Mouse (Mus musculus): Measurements from ENCODE around the gene Xndc1.
A peak's percentile ranks its signal among the peaks of the same experiment; 100 is the strongest.

Gene Xndc1

DNA sequence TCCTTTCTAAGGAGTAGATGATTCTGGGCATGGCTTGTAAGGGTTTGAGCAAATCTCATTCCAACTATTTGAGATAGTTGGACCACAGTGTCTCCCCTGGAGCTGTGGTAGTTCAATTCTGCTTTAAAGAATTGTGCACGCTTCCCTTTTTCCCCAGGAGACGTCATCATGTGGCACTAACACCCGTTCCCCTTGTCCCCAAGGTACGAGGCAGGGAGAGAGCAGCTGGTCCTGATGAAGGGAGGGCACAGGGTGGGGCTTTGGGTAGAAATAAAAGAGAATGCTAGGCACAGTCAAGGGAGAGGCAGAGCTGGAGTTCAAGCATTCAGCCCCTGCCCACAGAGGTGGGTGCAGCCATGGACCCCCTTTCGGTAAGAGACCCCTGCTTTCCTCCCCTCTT, 17.5 kb downstream of the Xndc1 start, which contains the start of gene Trpc2:
Gene Trpc2, plus strand, starts transcription at position 301 of the 400 bp plus-strand sequence.
- DNase-seq, result no peak

GRCm38 (mm10) chr7:102084041-102084696, 18.9 kb downstream of the Xndc1 start:
- DNase-seq, result no peak

- no peak for DNase-seq
These were observed 22.0 kb downstream of the Xndc1 start for GRCm38 (mm10) chr7:102087336-102087735.

DNA sequence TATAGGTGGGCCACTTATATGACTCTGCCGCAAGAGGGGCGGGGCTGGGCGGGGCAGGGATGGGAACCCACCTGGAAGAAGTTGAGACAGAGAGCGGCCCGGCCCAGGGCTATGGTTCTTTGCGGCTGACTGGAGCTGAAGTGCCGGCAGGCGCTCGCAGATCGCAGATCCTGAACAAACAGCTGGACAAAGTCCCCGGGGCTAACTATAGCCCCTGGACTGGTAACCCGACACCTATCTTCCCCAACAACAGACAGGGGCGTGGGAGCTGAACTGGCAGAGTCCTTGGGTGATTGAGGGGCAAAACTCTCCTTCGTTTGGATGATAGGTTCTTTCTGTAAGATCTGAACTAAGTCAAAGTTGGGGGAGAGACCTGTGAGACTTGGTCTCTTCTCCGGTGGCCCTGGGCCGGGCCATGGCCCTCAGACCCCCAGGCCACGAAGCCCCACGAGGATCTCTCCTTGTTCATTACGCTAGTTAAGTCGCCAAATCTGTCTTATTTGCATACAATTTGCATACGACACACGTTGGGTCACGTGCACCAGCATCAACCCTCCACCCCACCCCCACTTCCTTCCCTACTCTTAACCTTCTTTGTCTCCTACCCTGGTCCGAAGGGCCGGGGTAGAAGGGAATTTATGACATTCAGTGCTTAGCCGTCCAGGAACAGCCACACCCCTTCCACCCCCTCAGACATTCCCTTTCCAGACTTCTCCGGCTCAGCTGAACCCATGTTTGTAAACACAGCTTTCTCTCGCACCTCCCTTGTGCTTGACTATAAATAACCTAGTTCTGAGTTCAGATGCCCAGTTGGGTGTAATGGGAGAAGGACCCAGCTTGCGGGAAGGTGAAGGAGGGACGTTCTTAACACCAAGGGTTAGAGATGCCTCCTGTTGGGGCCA, 34.7 kb downstream of the Xndc1 start:
- peak; percentile 56 for DNase-seq

DNA sequence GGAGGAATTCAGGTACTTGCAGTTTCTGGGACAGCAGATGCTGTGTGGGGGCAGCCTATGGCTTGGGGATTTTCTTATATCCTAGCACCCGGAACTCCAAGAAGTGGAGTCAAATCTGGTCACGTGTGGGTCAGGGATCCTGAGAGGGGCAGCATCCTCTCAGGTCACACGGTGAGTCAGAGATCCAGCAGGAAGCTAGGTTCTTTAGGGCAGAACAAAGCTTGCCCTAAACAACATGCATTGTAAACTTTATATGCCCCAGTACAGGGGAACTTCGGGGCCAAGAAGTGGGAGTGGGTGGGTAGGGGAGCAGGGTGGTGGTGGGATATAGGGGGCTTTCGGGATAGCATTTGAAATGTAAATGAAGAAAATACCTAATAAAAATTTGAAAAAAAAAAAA, 35.6 kb downstream of the Xndc1 start:
- DNase-seq, result no peak

GRCm38 (mm10) chr7:102101487-102101886, 36.2 kb downstream of the Xndc1 start, which contains the start of gene Art1:
Gene Art1 (plus strand): TSS chr7:102101743.
- DNase-seq, result no peak

- DNase-seq, result peak; percentile 57
These were observed 36.9 kb downstream of the Xndc1 start for GRCm38 (mm10) chr7:102102241-102102640.

GRCm38 (mm10) chr7:102102696-102103095, 37.4 kb downstream of the Xndc1 start:
- no peak for DNase-seq

DNA sequence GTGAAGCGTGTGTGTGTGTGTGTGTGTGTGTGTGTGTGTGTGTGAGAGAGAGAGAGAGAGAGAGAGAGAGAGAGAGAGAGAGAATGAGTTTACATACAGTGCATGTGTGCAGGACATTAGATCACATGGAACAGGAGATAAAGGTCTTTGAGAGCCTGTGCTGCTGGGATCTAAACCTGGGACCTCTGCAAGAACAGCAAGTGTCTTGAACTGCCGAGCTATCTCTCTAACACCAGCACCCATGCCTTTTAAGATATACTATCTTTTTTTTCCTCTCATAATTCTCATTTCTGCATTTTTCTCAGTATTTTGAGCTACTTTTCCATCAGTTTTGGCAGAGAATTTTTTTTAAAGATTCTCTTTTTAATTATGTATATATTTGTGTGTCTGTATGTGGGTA, 38.2 kb downstream of the Xndc1 start:
- no peak for DNase-seq

DNA sequence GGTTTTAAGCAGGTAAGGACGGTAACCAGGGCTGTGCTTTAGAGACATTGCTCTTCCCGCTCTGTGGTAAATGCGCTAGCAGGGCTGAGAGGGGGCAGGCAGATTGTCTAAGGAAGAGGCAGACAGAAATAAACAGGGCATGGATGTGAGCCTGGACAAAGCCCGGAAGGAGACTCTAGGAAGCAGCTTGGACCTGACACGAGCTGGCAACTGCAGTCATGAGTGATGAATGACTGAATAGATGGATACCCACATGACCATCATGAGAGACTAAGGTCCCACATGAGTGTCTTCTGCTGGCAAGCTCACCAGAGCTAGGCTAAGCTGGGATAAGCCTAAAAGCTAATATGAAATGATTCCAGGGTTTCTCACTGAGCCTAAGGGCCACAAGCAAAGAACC, 38.8 kb downstream of the Xndc1 start:
- no peak for DNase-seq

DNA sequence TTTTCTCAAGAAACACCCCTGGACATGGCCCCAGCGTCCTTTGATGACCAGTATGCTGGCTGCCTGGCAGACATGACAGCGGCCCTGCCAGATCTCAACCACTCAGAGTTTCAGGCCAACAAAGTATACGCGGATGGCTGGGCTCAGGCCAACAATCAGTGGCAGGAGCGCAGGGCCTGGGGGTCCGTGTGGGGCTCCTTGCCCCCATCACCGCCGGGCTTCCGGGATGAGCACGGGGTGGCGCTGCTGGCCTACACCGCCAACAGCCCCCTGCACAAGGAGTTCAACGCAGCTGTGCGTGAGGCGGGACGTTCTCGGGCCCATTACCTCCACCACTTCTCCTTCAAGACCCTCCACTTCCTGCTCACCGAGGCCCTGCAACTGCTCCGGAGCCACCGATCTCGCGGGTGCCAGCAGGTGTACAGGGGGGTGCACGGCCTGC, 41.4 kb downstream of the Xndc1 start:
- peak; percentile 38 for DNase-seq

DNA sequence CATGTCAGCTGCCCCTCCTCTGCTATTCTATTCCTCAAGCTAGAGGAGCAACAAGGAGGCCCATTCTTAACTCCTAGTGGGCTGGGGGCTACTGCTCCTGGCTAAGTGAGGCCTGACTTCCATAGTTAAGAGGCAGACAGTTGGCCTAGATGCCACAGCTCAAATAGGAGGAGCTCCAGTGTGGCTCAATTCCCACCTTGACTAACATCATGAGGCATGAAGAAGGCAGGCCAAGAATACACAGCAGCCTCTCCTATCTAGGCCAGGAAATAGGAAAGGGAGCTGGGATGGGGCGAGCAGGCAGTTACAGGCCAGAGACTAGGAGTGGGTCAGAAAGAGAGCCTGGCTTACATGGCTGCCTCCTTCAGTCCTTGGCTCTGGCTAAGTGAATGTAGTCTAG, 42.9 kb downstream of the Xndc1 start:
- peak; percentile 22 for DNase-seq

DNA sequence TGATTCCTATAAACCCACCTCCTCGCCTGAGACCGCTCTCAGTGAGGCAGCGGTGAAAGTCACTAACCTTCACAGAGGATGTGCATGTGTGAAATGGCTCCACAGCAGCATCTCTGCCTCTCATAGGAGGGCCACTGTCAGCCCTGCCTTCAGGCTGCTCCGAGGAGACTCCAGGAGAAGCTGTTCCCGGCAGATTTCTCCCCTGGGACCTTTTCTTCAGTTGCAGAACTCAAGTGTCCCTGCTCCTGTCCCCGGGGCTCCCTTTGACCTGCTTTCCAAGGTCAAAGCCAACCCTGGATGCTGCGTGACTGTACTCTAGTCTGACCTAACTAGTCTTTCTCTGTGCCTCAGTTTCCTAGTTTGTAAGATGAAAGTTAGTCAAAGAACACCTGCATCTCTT, 43.9 kb downstream of the Xndc1 start, which contains the start of gene Art5:
Gene Art5, minus strand, starts transcription at position 319 of the 400 bp plus-strand sequence.
- DNase-seq, result no peak

- no peak for DNase-seq
These were observed 44.4 kb downstream of the Xndc1 start for GRCm38 (mm10) chr7:102109746-102110145.

- no peak for DNase-seq
These were observed 47.9 kb downstream of the Xndc1 start for GRCm38 (mm10) chr7:102113151-102113729.

- no peak for DNase-seq
These were observed 51.4 kb downstream of the Xndc1 start, which contains the start of gene Chrna10 for GRCm38 (mm10) chr7:102116579-102117331. Gene Chrna10 (minus strand): TSS chr7:102116828.

DNA sequence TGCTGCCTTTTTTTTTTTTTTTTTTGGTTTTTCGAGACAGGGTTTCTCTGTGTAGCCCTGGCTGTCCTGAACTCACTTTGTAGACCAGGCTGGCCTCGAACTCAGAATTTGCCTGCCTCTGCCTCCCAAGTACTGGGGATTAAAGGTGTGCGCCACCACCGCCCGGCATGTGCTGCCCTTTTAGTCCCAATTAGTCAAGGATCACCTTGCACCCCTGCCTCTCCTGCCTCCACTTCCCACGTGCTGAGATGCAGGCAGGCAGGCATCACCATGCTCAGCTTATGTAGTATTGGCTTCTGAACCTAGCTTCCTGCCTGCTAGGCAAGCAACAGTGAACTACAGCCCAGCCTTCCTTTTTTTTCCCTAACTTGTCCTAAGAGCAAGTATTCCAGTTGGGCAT, 52.1 kb downstream of the Xndc1 start:
- DNase-seq, result no peak

DNA sequence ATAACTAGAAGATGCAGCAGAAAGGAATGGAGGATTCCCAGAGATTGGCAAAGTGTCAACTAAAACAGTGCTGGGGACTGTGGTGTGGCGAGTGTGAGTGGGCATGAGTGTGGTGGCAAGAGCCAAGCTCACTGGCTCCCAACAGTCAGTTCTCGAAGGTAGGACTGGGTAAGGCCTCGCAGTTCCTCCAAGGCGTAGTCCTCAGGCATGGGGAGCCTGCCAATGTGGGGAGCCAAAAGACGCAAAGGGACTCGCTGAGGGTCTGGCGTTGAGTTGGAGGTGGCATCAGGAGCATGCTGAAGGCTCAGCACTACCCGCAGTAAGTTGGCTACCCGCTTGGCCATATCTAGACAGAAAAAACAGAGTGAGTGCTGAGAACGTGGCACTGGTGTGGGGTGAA, 55.0 kb downstream of the Xndc1 start:
- DNase-seq, result no peak

GRCm38 (mm10) chr7:102132395-102132794, 67.1 kb downstream of the Xndc1 start:
- no peak for DNase-seq

Measured in retina, postnatal 1 day (tissue).